Mouse (Mus musculus) liver, embryonic 14.5 days (tissue): Measurements from ENCODE around the gene Cd55.

Experiments
- CTCF ChIP-seq: IDR thresholded peaks from 2 replicates; pipeline ENCODE4 v1.5.1; 2016; ENCODE audit warnings: antibody characterized with exemption, low read depth, control low read depth
- EP300 ChIP-seq: IDR thresholded peaks from 2 replicates; pipeline ENCODE4 v1.6.1; 2016; ENCODE audit warnings: antibody characterized with exemption, low read depth

DNA sequence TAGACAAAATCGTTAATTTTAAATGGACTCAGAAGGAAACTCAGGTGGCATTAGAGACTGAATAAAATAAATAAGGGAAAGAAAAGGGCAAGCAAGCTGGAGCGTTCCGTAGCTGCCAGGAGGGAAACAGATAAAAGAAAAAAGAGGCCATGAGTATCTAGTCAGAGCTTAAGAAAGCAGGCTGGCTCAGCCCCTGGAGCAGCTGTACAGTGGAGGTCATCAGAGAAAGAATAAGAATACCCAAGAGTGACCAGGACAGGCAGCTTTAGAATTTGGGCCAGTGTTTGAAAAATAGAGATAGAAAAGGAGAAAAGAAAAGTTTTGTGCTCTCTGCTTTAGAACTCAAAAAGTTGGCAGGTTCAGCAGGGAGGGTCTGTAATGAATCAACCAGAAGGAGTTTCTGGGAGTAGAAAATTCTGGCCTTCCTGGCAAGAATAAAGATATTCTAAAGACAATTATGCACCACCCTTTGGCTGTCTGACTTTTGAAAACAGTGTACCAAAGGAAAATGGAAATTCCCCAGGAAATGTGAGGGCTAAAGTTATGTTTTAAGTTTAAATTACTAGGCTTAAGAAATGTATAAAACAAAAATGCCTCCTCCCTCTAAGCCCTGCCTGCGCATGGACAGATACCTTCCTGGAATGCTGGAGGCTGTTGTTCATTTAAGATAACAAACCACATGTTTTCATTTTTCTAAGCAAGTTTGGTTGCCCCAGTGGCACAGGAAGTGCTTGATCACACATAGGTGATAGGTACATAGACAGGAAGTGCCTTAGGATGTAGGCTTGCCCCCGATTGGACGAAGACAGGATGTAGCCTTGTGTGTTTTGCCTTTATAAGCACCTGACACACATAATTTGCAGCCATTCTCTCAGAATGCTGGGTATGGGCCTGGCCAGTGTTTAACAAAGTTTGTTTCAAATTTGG, 45.7 kb upstream of the Cd55 start:
- TF ChIP-seq CTCF (no peak), EP300 (peak; percentile 30; the same call in 1 of the 2 replicates)
